Mouse (Mus musculus) urinary bladder, adult 18-20 months (tissue): Measurements from ENCODE around the gene Mfap1a.
"Not testable (repeated sequence)": the region's sequence is repeated elsewhere in the genome, so short reads cannot be mapped to it uniquely, and the experiment has no call there.

Experiments used
- DNase-seq, 2 experiments: peaks; one replicate each; pipeline ENCODE4 v3.0.0; 2022; ENCODE audit warnings: low spot score in 2 of 2, mixed read lengths in 2 of 2

Mfap1a gene

GRCm38 (mm10) chr2:121505942-121506882 is at the start of gene Mfap1a, which contains the start of gene Wdr76:
Gene Mfap1a, minus strand, starts transcription at chr2:121506665.
Gene Wdr76, plus strand, starts transcription at chr2:121506723.
- peak; percentile 73 to 78 for DNase-seq

- no peak for DNase-seq
Observed at GRCm38 (mm10) chr2:121551271-121551670, 44.8 kb upstream of the Mfap1a start.

- DNase-seq: no peak
Observed at GRCm38 (mm10) chr2:121549630-121550029, 43.2 kb upstream of the Mfap1a start.

- DNase-seq: no peak
Observed at GRCm38 (mm10) chr2:121544829-121545228, 38.4 kb upstream of the Mfap1a start.

DNA sequence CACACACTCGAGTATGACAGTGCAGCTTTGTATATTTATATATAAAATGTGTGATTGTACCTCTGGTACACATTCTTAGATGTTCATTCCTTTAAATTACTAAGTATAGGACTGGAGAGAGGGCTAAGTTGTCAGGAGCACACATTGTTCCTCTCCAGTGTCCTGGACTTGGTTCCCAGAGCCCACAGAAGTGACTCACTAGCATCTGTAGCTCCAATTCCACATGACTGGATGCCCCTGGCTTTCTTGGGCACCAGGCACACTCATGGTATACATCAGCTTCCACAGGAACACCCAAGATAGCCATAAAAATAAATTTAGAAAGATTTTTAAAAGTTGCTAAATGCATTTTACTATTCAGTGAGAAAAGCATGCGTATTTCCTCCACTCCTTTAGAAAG is 18.6 kb upstream of the Mfap1a start:
- no peak for DNase-seq

DNA sequence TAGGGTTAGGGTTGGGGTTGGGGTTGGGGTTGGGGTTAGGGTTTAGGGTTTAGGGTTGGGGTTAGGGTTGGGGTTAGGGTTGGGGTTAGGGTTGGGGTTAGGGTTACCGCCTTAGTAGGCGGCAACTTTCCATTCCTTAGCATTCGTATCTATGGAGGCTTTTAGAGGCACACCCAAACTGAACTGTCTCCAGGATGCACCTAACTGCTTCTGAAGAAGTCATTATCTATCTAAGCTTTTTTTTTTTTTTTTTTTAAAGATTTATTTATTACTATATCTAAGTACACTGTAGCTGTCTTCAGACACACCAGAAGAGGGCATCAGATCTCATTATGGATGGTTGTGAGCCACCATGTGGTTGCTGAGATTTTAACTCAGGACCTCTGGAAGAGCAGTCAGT is 16.4 kb upstream of the Mfap1a start:
- not testable (repeated sequence) for DNase-seq

- no peak for DNase-seq
Observed at GRCm38 (mm10) chr2:121522006-121522405, 15.5 kb upstream of the Mfap1a start.

- not testable (repeated sequence) for DNase-seq
Observed at GRCm38 (mm10) chr2:121518711-121519110, 12.2 kb upstream of the Mfap1a start.

DNA sequence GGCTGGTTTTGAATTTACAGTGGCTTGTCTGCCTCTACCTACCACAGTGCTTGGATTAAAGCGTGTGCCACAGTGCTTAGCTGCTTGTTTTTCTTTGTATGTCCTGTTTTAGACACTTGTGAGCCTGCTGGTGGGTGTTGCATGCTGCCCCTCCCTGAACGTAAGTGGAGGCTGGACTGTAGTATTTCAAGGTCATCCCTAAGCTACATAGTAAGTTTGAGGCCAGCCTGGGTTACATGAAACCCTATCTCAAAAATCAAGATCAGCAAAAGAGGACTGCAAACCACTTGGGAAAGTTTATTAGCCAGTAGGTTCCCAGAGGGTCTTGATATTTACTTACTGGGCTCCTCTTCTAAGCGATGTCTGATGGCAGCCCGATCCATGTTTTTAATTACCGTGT is 11.6 kb upstream of the Mfap1a start:
- no peak for DNase-seq

- no peak for DNase-seq
Observed at GRCm38 (mm10) chr2:121514211-121514610, 7.7 kb upstream of the Mfap1a start.

DNA sequence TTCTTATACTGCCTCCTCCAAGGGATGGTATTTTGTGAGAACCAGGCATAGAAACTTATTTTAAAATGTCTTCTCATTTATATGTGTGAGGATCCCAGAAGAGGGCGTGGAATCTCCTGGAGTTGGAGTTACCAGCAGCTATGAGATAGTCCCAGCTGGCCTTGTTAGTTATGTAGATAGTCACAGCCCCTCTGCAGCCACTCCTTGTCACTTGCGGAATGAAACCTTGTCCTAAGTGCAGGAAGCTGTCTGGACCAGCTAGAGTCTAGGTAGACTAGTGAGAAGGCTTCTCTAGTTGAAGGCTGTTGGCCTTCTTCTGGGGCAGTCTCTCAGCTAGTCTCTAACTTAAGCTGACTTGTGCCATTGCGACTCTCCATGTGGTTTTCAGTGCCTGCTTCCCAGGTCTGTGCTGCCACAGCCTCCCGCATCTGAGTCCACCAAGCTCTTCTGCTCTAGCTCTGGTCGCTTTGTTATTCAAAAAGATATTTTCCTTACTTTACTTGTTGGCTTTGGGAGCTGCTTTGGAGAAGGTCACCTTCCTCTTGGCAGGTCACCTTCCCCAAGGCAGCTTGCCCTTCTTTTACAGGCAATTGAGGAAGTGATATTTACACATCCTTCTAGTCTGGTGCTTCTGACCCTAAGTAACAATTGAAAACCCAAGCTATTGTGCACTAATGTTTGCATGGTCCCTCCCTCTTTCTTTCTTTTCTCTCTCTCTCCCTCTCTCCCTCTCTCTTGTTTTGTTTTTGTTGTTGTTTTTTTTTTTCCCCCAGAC is 6.7 kb upstream of the Mfap1a start:
- not testable (repeated sequence) for DNase-seq

DNA sequence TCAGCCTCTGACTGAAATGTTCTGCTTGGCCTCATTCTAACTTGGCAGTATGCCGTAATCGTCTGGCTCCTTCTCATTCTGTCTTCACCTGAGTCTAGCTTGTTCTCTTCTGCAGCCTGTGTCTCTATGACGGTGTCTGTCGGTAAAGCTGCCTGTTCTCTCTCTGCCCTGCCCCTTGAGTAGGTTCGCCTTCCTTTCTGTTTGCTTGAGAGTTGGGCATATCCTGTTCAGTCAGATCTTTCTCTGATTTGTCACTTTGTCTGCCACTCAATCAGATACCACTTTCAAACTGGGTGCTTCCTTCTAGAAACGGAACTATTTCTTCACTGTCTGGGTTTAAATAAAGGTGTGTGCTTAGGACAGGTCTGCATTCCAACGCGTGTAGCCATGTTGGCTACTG is 4.9 kb upstream of the Mfap1a start:
- DNase-seq: no peak

DNA sequence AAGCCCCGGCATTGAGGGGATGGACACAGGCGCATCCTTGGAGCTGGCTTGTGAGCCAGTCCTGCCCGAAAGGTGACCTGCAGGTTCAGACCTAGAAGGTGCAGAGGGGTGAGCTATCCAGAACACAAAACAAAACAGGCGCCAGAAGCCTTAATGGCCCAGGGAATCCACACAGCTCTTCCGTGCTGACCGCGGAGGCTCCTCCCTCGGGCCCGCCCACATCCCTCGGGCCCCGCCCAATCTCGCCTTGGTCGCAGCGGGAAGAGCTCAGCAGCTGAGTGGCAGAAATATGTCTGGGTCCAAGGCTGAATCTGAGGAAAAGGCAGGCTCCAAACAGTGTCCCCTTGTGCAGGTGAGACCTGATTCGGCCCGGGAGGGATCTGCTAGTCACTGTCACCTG is 3.1 kb upstream of the Mfap1a start:
- peak; percentile 63 to 69 for DNase-seq

DNA sequence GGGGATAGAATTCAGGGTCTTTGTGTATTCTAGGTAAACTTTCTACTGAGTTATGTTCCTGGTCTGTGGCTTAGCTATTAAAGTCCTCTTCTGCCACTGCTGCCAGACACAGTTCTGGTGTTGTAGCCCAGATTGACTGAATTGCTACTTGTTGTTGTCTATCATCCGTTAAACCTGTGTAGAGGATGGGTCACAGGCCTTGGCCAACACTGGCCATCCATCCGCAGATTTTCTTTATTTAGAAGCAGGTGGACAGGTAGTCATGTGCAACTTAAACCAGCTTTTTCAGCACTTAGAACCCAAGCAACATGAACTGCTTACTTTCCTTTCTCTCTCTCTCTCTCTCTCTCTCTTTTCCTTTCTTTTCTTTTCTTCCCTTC is 1.5 kb upstream of the Mfap1a start:
- no peak for DNase-seq

DNA sequence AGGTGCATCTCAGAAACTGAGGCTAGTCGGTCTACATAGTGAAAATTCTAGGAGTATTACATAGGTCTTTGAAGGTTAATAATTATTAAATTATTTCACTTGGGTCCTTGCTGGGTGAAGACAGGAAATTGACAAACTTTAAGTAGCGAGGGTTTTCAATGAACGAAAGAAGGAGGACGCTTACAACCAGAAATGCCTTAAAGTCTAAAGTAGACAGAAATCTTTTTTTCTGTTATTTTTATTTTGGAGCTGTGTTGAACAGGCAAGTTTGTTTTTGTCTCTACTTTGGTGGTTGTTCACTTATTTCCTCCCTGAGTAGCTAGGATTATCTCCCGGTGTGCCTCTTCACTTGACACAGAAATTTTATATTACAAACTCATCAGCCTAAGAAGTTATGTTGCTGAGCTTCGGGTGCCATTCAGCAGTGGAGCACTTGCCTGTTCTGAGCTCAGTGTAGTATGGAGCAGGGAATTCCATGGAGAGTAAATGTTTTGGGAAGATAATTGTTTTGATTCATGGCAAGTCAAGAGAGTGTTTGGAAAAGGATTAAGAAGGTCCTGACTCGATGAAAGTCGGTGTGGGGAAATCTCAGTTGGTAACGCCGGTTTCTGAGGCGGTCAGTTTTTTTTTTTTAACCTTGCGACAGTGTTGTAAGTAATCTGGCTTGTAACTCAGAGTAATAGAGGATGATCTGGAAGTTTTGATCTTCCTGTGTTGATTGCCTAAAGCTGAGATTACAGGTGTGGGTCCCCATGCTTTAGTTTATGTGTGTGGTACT is 897 bp upstream of the Mfap1a start:
- no peak for DNase-seq

DNA sequence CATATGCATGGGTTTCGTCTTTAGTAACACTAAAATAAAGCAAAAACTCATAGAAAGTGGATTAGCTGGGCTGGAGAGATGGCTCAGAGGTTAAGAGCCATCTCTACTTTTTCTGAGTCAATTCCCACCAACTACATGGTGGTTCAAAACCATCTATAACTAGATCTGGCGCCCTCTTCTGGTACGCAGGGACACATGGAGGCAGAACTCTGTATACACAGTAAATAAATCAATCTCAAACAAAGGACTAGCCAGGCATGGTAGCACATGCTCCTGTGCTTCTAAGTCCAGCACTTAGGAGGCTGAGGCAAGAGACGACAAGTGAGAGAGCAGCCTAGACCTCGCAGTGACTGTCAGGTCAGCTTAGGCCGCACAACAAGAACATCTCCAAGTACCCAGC is 4.9 kb downstream of the Mfap1a start:
- DNase-seq: not testable (repeated sequence)

- not testable (repeated sequence) for DNase-seq
Observed at GRCm38 (mm10) chr2:121484403-121484802, 22.1 kb downstream of the Mfap1a start.

DNA sequence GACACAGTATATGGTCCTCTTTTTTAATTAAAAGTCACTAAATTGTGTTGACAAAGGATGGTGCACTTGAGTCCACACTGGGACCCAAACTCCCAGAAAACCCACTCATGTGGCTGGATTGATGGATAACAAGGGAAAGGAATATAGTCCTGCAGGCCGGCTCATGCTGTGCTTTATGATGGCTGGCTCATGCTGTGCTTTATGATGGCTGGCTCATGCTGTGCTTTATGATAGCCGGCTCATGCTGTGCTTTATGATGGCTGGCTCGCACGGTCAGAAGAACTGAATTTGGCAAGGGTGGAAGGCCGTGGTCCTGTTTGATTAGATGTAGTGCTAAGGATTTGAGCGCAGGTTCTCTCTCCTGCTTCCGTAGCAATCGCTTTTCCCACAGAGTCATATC is 22.9 kb downstream of the Mfap1a start:
- DNase-seq: no peak

GRCm38 (mm10) chr2:121480916-121481315 is 25.5 kb downstream of the Mfap1a start:
- DNase-seq: not testable (repeated sequence)

GRCm38 (mm10) chr2:121480498-121480897 is 26.0 kb downstream of the Mfap1a start:
- DNase-seq: no peak

DNA sequence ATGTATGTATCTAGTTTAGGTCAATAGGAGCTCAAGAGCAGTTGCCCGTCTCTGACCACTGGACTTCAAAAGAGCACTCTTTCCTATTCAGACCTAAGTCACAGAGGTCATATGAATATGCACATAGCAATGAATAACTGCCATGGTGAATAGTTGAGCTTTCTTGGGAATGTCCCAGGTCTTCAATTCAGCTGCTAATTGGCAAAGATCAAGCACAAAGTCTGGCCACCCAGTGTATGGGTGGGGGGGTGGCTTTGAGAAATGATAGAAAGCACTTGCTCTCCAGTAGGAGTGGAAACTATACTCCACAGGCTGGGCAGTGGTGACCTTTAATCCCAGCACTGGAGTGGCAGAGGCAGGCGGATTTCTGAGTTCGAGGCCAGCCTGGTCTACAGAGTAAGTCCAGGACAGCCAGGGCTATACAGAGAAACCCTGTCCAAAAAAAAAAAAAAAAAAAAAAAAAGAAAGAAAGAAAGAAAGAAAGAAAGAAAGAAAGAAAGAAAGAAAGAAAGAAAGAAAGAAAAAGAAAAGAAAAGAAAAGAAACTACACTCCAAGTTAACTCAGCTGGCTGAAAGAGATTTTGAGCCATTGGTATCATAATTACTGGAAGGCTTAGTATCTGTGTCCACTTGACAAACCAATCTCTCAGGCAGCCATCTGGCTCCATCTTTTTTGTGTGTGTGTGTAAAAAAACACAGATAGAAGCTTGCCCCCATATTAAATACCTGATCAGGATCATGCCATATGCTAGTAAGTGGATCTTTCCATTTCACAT is 28.8 kb downstream of the Mfap1a start:
- DNase-seq: no peak
